Mouse (Mus musculus) bone marrow, adult 2 months (tissue): ENCODE data around the gene Aar2.

ENCODE experiments used
- CTCF ChIP-seq: fragments of 200-500 bp; IDR thresholded peaks from 2 replicates; pipeline ENCODE4 v1.5.1; 2011; ENCODE audit warnings: low read length, control low read depth; ENCODE audit not compliant: control insufficient read depth, insufficient read depth
- POLR2A ChIP-seq: fragments of 200-500 bp; IDR thresholded peaks from 2 replicates; pipeline ENCODE4 v1.6.1; 2011; ENCODE audit warnings: low read depth, mild to moderate bottlenecking, control low read depth, low read length, borderline replicate concordance; ENCODE audit not compliant: control insufficient read depth

- TF ChIP-seq POLR2A (no peak), CTCF (no peak)
Measured at GRCm38 (mm10) chr2:156613541-156614257, 66.3 kb downstream of the Aar2 start, which contains the start of gene Dlgap4.
